Mouse (Mus musculus): ENCODE results near the gene Mpo.

DNA sequence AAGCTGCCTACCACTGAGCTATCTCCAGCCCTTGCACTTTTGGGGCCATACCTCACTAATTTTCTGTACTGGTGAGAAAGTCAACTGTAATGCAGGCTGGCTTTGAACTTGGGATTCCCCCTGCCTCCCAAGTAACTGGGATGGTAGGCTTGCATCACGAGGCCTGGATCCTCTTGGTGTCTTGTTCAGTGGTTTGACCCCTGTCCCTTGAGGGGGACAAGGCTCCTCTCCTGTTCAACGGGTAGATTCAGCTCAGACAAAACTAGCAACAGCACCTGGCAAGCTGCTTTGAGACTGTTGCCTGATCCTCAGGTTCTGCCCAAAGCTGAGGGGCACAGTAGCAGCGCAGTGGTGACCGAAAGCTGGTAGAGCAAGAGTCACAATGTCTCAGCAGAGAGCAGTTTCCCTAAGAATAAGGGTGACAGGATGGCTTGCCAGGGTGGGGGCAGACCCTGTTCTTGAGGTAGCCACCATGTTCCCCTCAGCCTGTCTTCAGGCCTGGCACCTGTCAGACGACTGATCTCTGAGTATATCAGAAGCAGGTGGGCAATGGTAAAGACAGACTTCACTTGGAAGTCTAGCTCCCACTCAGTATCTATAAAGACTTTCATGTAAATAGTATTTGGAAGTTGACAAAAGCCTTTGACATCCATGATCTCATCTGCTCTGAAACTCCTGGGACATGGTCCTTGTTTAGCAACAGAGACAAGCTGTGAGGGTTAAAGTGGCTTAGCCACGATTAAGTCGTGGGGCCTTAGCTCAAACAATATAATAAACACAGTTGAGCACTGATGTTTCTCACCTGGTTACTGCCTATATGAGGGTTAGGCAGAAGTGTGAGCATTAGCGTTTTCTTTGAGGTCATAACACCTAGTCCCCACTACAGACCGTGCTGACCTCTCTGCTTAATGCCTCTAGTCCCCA lies 47.5 kb upstream of the Mpo start:
- TF ChIP-seq CTCF (IDR thresholded peaks at IDR 0.05; ENCODE audit: control insufficient read depth, insufficient read depth, insufficient read length) (no peak), MYOG (IDR thresholded peaks at IDR 0.05; ENCODE audit: control insufficient read depth, extremely low read depth, insufficient read length) (no peak), CEBPB (IDR thresholded peaks at IDR 0.05; ENCODE audit: low read depth) (no peak), USF1 (IDR thresholded peaks at IDR 0.05; ENCODE audit: low read depth) (no peak), MAX (IDR thresholded peaks at IDR 0.05) (no peak), FOSL1 (IDR thresholded peaks at IDR 0.05; ENCODE audit: insufficient read depth, low read length, poor library complexity, severe bottlenecking) (no peak), MYOD1 (IDR thresholded peaks at IDR 0.05; ENCODE audit: control insufficient read depth, insufficient read length, low read depth) (no peak)

All from C2C12 (cell line).